Mouse (Mus musculus): Measurements from ENCODE around the gene Syt16. TPM values are rescaled to one million over a fixed set of nuclear protein-coding genes. Genes with fewer than 3 reads are reported as not detected.

Syt16 gene
- polyA plus RNA-seq, 1 experiment from 2014 or later: 66.8 TPM

DNA sequence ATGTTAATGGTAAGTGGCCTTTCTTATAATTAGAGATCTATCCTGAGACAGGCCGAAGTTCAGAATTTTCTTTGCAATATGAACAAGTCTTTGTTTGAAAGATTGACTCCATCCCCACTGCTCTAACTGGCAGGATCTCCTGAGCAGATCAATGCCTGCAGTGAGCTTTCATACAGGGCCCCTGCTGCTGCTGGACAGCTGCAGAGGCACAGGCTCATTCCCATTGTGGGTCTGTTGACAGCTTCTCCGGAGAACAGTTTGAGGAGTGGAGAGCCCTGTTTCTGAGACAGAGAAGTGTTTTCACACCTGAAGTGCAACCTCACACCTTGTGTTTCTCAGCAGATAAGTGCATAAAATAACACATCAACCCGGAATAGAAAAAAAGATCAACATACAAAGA lies 267.4 kb downstream of the Syt16 start:
- no peak overlapping the region for H3K9ac ChIP-seq (replicated peaks)
- no peak overlapping the region for H3K4me3 ChIP-seq
- 51% methylated on average over 3 of the region's 3 CpGs for WGBS
- peaks cover 4% of the 10 kb centered on the region; the same call in 1 of the 2 replicates for H3K36me3 ChIP-seq
- H3K9me3 ChIP-seq: no peaks in the 10 kb centered on the region
- peak overlapping the region; percentile 39 for H3K27ac ChIP-seq (replicated peaks)
- no peaks in the 10 kb centered on the region for H3K27me3 ChIP-seq
- peaks cover 24% of the 10 kb centered on the region for H3K4me1 ChIP-seq
- ATAC-seq (replicated peaks): 0 out of 2 replicates have a peak, but pooled peaks have one; percentile 17
- no peak overlapping the region for H3K4me2 ChIP-seq (replicated peaks)

DNA sequence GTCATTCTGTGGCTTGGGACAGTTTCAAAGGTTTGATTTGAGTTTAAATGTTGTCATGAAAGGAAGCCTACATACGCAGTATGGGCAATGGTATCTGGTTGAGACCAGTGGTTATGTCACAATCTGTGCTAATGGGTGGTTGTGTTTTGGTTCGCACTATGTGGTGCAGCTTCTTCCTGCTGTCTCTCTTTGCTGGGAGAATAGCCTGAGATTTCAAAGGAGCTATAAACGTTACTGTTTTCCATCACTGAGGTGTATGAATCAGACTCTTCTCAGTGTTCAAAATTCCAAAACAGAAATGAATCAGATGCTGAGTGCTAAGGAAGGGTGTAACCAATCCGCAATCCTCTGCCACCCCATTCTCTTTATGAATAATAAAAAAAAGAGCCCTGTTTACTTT lies 269.6 kb downstream of the Syt16 start:
- H3K4me1 ChIP-seq: peaks cover 24% of the 10 kb centered on the region
- WGBS: 89% methylated on average over 4 of the region's 4 CpGs

DNA sequence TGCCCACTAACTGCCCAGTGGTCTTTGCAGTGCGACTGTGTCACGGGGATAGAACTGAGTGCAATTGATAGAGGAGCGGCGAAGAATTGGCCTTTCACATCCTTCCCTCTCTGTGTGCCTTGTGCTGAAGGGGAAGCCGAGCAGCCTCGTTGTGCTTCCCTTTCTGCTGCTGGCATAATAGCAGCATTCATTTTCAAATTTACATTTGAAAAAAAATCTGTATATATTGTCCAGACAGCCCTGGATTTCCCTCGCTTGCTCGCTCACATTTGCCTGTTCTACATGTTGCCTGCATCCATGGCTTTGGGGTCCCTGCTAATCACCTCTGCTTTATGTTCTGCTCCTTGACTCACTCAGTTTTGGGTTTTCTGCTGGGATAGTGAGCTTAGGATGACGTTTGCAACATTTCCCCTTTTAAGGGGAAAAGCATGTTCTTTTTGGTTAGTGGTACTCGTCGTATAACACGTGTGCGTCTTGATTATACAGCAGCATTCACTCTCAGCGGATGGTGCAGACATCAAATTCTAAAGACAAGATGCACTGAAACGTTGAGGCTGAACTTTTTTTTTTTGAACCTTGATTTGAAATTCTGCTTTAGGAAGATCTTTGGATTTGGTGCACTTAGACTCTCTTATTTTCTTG lies 271.3 kb downstream of the Syt16 start:
- peak; percentile 66 for ATAC-seq (replicated peaks)
- Histone ChIP-seq H3K4me3 (no peak overlapping the region), H3K27me3 (no peaks in the 10 kb centered on the region), H3K4me2 (replicated peaks) (peak overlapping the region; percentile 22; the same call in 1 of the 2 replicates), H3K9ac (replicated peaks) (no peak overlapping the region), H3K27ac (replicated peaks) (peak overlapping the region; percentile 80), H3K4me1 (peaks cover 24% of the 10 kb centered on the region), H3K36me3 (peaks cover 4% of the 10 kb centered on the region; the same call in 1 of the 2 replicates), H3K9me3 (no peaks in the 10 kb centered on the region)
- WGBS: 36% methylated on average over 15 of the region's 15 CpGs

More for the DNA sequence above, 269.6 kb downstream of the Syt16 start:
- Histone ChIP-seq H3K4me3 (no peak overlapping the region), H3K27me3 (no peaks in the 10 kb centered on the region), H3K4me2 (replicated peaks) (no peak overlapping the region), H3K9me3 (no peaks in the 10 kb centered on the region), H3K36me3 (peaks cover 4% of the 10 kb centered on the region; the same call in 1 of the 2 replicates), H3K9ac (replicated peaks) (no peak overlapping the region), H3K27ac (replicated peaks) (no peak overlapping the region)
- ATAC-seq (replicated peaks): no peak

GRCm38 (mm10) chr12:74272545-74272944 lies 275.1 kb downstream of the Syt16 start:
- no peak overlapping the region for H3K4me2 ChIP-seq (replicated peaks)
- H3K4me3 ChIP-seq: no peak overlapping the region
- H3K27ac ChIP-seq (replicated peaks): no peak overlapping the region
- H3K36me3 ChIP-seq: no peaks in the 10 kb centered on the region
- ATAC-seq (replicated peaks): no peak
- no peaks in the 10 kb centered on the region for H3K9me3 ChIP-seq
- 94% methylated on average over 17 of the region's 17 CpGs for WGBS
- H3K27me3 ChIP-seq: no peaks in the 10 kb centered on the region
- peaks cover 21% of the 10 kb centered on the region for H3K4me1 ChIP-seq
- no peak overlapping the region for H3K9ac ChIP-seq (replicated peaks)

GRCm38 (mm10) chr12:74277265-74277664 lies 279.8 kb downstream of the Syt16 start:
- H3K4me3 ChIP-seq: no peak overlapping the region
- WGBS: 78% methylated on average over 5 of the region's 5 CpGs
- ATAC-seq (replicated peaks): no peak

DNA sequence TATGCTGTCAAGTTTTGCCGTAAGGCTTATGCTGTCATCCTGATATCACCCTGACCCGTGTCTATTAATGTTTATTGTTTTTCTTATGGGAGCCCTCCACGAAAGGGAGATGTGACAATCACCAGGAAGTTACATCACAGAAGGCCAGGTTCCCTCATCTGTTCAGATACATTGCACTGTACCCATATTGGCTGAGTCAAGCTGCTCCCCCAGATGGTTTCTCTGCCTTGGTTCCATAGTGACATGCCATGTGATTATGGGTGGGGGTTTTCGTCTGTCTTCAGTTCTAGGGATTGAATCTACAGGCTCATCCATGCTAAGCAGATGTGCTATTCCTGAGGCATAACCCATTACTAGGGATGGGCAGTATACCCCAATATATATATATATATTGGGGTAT lies 283.9 kb downstream of the Syt16 start:
- Histone ChIP-seq H3K36me3 (no peaks in the 10 kb centered on the region), H3K4me2 (replicated peaks) (no peak overlapping the region), H3K9me3 (no peaks in the 10 kb centered on the region), H3K27ac (replicated peaks) (no peak overlapping the region), H3K4me3 (no peak overlapping the region), H3K4me1 (peaks cover 25% of the 10 kb centered on the region), H3K27me3 (no peaks in the 10 kb centered on the region), H3K9ac (replicated peaks) (no peak overlapping the region)
- WGBS: 77% methylated on average over 4 of the region's 4 CpGs
- ATAC-seq (replicated peaks): no peak

More at GRCm38 (mm10) chr12:74277265-74277664, 279.8 kb downstream of the Syt16 start:
- Histone ChIP-seq H3K27ac (replicated peaks) (no peak overlapping the region), H3K36me3 (no peaks in the 10 kb centered on the region), H3K4me2 (replicated peaks) (no peak overlapping the region), H3K9ac (replicated peaks) (no peak overlapping the region), H3K4me1 (peaks cover 5% of the 10 kb centered on the region; the same call in 1 of the 2 replicates), H3K27me3 (no peaks in the 10 kb centered on the region), H3K9me3 (no peaks in the 10 kb centered on the region)

DNA sequence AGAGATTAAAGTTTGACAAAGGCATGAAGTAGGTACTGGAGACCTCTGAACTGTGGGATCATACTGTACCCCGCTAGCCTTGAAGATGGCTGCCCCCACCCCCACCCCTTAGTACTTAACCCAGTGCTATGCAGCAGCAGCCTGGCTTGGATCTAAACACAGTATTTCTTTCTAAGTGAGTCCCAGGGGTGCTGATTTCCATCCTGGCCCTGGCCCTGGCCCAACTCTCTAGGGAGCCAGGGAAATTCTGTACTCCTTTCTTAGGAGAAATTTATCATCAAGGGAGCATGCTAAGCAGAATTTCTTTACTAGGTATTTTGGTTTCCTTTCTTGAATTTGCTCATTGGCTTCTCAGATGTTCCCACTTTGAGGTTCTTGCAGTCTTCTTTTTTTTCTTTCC lies 285.4 kb downstream of the Syt16 start:
- peaks cover 23% of the 10 kb centered on the region for H3K4me1 ChIP-seq
- ATAC-seq (replicated peaks): no peak
- no peak overlapping the region for H3K27ac ChIP-seq (replicated peaks)
- H3K27me3 ChIP-seq: no peaks in the 10 kb centered on the region
- H3K36me3 ChIP-seq: no peaks in the 10 kb centered on the region
- H3K4me3 ChIP-seq: no peak overlapping the region
- no peak overlapping the region for H3K9ac ChIP-seq (replicated peaks)
- H3K4me2 ChIP-seq (replicated peaks): no peak overlapping the region
- 76% methylated on average over 1 of the region's 1 CpGs for WGBS
- no peaks in the 10 kb centered on the region for H3K9me3 ChIP-seq

DNA sequence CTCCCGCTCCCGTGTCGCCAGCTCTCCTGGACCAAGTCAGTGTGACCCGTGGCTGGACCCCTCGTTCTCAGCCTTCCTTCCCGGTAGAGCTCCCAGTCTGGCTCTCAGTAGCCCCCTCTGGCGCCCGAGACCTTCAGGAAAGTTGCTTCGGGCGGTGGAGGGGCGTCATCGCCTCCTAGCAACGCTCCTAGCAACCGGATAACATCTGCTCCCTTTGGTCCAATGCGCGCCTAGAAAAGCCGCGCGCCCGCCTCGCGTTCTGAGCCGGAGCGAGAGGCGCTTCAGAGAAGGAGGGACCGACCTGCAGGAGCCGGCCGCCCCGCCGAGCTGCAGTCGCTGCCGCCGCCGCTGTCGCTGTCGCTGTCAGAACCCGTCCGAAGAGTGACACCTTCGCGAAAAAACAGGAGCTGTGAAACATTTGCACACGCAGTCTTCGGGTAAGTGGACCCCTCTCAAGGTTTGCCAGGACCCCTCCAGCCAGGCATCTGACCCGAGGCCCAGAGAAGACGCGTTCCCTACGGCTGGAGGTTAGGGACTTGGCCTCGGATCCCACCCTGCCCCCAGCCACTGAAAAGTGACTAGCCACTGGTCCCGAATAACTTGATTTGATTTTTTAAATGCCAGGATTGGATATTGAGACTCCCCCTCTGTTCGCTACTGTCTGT lies 286.7 kb downstream of the Syt16 start:
- Histone ChIP-seq H3K4me1 (peaks cover 23% of the 10 kb centered on the region), H3K9me3 (no peaks in the 10 kb centered on the region), H3K27me3 (no peaks in the 10 kb centered on the region), H3K4me3 (peak overlapping the region; percentile 45), H3K9ac (replicated peaks) (peak overlapping the region; percentile 49), H3K27ac (replicated peaks) (0 out of 2 replicates have a peak overlapping the region, but pooled peaks have one; percentile 1), H3K4me2 (replicated peaks) (peak overlapping the region; percentile 77), H3K36me3 (no peaks in the 10 kb centered on the region)
- under 1% methylated on average over 49 of the region's 49 CpGs for WGBS
- ATAC-seq (replicated peaks): peak; percentile 98

GRCm38 (mm10) chr12:74284685-74285054 lies 287.2 kb downstream of the Syt16 start:
- H3K27ac ChIP-seq (replicated peaks): 0 out of 2 replicates have a peak overlapping the region, but pooled peaks have one; percentile 1

GRCm38 (mm10) chr12:74290983-74291382 lies 293.5 kb downstream of the Syt16 start:
- Histone ChIP-seq H3K4me1 (peaks cover under 1% of the 10 kb centered on the region; the same call in 1 of the 2 replicates), H3K27ac (replicated peaks) (no peak overlapping the region), H3K9ac (replicated peaks) (no peak overlapping the region), H3K27me3 (no peaks in the 10 kb centered on the region), H3K36me3 (no peaks in the 10 kb centered on the region), H3K4me3 (no peak overlapping the region), H3K4me2 (replicated peaks) (no peak overlapping the region), H3K9me3 (no peaks in the 10 kb centered on the region)
- ATAC-seq (replicated peaks): no peak
- 87% methylated on average over 4 of the region's 4 CpGs for WGBS

More at GRCm38 (mm10) chr12:74284685-74285054, 287.2 kb downstream of the Syt16 start:
- WGBS: 1% methylated on average over 11 of the region's 11 CpGs
- Histone ChIP-seq H3K9me3 (no peaks in the 10 kb centered on the region), H3K4me1 (peaks cover 23% of the 10 kb centered on the region), H3K27me3 (no peaks in the 10 kb centered on the region), H3K36me3 (no peaks in the 10 kb centered on the region), H3K9ac (replicated peaks) (peak overlapping the region; percentile 49), H3K4me2 (replicated peaks) (peak overlapping the region; percentile 77), H3K4me3 (peak overlapping the region; percentile 45)
- peak; percentile 37 for ATAC-seq (replicated peaks)

DNA sequence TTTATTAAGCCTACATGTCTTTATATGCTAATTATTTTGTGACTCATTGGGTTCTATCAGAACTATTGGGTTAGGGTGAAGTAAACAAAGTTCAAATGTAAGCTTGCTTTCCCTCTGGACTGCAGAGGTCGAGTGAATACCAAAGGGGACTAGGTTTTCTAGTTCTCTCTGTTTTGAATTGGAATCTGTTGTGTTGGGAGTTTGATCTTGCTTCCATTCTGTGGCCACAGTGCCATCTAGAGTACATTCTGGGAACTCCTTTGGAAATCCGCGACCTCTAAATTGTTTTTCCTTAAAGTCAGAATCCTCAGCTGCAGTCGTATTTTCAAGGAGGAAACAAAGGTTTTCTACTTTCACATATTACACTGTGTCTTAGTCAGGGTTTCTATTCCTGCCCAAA lies 296.2 kb downstream of the Syt16 start:
- H3K4me2 ChIP-seq (replicated peaks): no peak overlapping the region
- H3K36me3 ChIP-seq: no peaks in the 10 kb centered on the region
- peak overlapping the region; percentile 27; the same call in 1 of the 2 replicates for H3K27ac ChIP-seq (replicated peaks)
- H3K9me3 ChIP-seq: no peaks in the 10 kb centered on the region
- no peak overlapping the region for H3K9ac ChIP-seq (replicated peaks)
- WGBS: 1% methylated on average over 4 of the region's 4 CpGs
- no peaks in the 10 kb centered on the region for H3K27me3 ChIP-seq
- peak; percentile 68; the same call in 1 of the 2 replicates for ATAC-seq (replicated peaks)
- no peaks in the 10 kb centered on the region for H3K4me1 ChIP-seq
- no peak overlapping the region for H3K4me3 ChIP-seq

DNA sequence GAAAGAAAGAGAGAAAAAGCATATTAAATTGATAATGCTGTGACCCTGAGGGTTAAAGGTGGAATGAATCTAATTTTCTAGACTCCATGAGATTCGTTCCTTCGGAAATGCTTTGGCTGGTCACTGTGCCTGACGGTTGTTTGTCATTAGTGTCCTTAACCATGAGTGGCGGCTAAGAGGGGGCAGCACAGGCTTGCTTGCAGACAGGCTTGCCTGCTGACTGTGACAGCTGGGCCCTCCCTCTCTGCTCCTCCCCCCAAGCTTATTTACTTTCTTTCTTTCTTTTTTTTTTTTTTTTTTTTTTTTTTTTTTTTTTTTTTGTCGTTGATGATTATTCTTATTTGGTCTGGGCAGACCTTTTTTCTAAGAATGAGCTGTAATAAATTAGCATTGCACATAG lies 298.9 kb downstream of the Syt16 start:
- no peak overlapping the region for H3K4me3 ChIP-seq
- no peaks in the 10 kb centered on the region for H3K4me1 ChIP-seq
- no peaks in the 10 kb centered on the region for H3K9me3 ChIP-seq
- 48% methylated on average over 5 of the region's 5 CpGs for WGBS
- no peak overlapping the region for H3K9ac ChIP-seq (replicated peaks)
- H3K4me2 ChIP-seq (replicated peaks): no peak overlapping the region
- H3K27ac ChIP-seq (replicated peaks): no peak overlapping the region
- no peak for ATAC-seq (replicated peaks)
- H3K36me3 ChIP-seq: no peaks in the 10 kb centered on the region
- no peaks in the 10 kb centered on the region for H3K27me3 ChIP-seq
